Mouse (Mus musculus): ENCODE data around the gene Zbtb34.

Gene Zbtb34

DNA sequence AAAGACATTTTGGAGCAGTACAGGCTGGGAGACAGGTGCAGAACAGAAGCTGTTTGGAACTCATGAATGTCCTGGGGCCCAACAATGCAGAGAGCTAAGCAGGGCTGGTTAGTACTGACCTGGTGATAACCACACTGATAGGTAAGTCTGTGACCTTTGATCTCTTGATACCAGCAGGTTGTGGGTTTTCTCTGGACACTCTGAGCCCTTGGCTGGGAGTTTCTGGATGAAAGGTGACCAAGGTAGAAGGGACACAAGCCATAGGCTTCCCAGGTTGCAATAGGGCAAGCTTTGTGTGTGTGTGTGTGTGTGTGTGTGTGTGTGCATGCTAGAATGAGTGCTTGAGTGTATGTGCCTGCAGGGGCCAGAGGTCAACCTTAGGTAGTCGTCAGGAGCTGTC is 15.7 kb upstream of the Zbtb34 start:
- DNase-seq (ENCODE audit: low read depth, low spot score), result no peak

DNA sequence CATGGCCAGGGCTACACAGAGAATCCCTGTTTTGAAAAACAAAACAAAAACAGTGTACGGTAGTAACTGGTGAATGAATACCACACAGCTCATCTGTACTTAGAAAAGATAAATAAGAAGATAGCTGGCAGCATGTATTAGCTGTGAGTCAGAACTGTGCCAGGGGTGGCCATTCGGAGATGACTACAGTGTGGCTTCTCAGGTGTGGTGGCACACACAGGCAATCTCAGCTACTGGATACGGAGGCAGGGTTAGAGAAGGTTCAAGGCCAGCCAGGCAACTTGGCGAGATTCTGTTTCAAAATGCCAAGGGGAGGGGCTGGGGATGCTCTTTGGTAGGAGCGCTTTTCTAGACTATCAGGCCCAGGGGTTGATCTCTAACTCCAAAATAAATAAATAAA is 14.6 kb upstream of the Zbtb34 start:
- no peak for DNase-seq (ENCODE audit: low read depth, low spot score)

DNA sequence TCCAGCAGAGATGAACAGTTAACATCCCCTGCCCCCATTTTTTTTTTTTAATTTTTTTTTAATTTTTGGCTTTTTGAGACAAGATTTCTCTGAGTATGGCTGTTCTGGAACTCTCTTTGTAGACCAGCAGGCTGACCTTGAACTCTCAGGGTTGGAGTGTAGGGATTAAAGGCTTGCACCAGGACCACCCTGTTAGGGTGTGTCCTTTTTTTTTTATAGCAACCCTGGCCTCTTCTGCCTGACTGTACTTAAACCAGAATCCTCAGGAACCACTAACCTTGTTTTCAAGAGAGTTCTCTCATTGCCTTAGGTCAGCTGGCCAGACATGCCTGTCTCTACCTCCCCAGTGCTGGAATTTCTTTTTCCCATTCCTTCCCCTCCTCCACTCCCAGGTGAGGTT is 13.7 kb upstream of the Zbtb34 start:
- DNase-seq (ENCODE audit: low read depth, low spot score), result no peak

DNA sequence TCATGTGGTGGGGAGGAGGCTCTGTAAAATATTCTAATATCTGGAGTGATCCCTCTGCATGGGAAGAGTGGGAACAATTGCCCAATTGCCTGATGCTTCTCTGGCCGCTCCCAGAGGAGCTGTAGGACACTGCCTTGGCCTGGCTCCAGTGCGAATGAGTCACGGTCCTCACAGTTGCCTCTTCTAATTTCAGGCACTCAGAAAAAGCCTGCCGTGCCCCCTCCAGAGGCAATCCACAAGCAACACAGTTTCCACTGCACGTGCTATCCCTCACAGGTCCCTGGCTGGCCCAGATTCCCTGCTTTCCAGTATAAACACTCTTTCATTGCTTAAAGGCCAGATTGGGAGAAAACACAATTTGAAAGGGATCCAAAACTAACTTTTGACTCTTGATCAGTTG is 13.2 kb upstream of the Zbtb34 start:
- no peak for DNase-seq (ENCODE audit: low read depth, low spot score)

DNA sequence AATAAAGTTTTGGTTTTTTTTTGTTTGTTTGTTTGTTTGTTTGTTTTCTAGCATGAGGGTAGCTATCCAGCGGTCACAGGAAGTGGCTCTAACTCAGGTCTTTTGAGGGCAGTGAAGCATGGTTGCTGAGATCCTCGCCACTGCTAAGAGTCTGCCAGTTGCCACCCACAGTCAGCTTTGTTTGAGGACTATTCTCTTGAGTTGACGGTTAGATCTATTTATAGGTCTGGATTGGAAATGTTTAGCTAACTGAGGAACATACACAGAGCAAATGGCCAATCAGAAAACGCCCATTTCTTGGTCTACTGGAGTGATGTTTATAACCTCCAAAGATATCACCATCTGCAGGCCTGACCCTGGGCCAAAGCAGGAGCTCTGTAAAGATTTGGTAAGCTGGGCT is 11.6 kb upstream of the Zbtb34 start:
- DNase-seq (ENCODE audit: low read depth, low spot score), result no peak

DNA sequence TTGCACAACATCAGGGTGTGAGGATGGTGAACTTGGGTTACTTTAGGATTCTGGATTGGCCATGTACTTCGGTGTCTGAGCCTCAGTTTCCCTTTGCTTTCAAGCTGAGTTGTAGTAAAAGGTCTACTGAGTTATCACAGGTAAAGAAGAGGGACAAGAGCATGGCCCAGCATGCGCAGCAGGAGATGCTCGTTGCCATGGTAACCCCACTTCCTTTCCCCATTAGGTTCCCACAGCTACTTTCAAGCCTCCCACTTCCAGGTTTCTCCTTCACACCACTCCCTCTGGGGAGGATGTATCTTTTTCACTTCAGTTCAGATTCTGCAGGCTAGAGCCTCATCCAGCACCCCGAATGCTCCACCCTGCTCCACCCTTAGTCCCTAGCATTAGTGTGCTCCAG is 9.8 kb upstream of the Zbtb34 start:
- no peak for DNase-seq (ENCODE audit: low read depth, low spot score)

DNA sequence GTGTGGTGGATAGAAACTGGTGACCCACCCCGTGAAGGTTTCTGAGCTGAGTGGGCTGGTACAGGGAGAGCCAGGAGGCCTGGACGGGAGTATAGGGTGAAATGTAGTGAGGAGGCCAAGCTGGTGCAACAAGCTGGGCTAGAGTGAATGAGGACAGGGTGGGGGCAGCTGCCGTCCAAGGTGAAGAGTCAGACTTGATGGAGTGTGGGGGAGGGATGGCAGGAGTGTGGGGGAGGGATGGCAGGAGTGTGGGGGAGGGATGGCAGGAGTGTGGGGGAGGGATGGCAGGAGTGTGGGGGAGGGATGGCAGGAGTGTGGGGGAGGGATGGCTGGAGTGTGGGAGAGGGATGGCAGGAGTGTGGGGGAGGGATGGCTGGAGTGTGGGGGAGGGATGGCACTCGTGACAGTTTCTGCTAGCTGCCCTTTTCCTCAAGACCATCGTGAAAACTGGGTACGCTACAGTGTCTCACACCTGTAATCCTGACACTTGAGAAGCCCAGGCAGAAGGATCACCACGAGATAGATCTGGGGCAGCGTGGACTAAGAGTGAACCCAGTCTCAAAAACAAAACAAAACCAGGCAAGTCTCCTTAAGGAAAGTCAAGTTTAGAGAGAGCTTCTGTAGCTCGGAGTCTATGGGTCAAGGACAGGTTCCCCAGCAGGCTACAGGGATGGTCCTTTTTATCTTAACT is 9.0 kb upstream of the Zbtb34 start:
- DNase-seq (ENCODE audit: low read depth, low spot score), result no peak

DNA sequence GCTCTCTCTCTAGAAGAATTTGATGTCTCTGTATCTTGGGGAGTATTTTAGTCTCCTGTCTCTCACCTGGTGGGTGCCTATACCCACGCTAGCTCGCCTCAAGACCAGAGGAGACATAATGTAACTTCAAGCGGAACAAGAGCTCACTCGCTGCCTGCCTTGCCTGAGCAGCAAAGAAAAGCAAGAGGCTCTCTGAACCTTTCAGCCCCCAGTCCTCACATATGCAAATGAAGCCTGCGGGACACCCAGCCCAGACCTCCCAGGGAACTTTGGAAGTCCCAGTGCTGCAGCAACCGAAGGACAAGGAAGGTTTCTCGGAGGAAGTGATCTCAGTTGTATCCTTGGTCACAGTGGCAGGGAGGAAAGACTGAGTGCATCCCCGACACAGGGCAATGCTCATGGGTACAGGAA is 8.4 kb upstream of the Zbtb34 start:
- no peak for DNase-seq (ENCODE audit: low read depth, low spot score)

DNA sequence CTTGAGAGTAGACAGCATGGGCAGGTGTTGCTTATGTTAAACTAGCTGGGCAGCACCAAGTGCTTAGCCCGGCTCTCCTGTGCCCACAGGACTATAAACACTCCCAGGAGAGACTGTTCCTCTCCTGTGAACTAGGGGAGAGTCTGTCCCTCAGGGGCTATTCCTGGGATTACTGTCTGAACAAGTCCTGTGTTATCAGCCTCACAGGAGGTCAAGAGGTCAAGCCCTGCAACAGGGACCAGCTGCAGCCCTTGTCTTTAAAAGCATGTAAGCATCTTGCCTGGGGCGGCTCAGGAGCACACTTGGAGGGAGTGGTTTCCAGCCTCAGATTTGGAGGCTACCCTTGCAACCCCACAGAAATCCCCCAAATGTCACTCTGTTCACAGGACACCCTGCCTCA is 7.3 kb upstream of the Zbtb34 start:
- no peak for DNase-seq (ENCODE audit: low read depth, low spot score)

DNA sequence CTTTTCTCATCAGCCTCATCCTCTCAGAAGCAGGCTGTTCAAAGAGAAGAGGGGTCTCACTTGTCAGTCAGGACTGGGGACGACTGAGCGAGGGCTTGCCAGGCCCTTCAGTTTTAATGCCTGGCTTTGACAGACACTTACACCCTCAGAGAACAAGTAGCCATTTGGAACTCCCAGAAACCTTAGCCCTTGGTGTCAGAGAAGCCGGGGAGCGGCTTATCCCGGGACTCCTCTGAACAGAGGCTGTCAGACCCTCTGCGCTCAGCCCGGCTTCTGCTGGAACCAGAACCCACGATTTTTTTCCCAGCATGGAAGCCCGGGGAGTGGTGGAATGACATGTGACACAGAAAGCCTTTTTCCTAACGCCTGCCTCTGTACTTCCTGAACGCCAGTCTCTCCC is 6.1 kb upstream of the Zbtb34 start:
- DNase-seq (ENCODE audit: low read depth, low spot score), result no peak

DNA sequence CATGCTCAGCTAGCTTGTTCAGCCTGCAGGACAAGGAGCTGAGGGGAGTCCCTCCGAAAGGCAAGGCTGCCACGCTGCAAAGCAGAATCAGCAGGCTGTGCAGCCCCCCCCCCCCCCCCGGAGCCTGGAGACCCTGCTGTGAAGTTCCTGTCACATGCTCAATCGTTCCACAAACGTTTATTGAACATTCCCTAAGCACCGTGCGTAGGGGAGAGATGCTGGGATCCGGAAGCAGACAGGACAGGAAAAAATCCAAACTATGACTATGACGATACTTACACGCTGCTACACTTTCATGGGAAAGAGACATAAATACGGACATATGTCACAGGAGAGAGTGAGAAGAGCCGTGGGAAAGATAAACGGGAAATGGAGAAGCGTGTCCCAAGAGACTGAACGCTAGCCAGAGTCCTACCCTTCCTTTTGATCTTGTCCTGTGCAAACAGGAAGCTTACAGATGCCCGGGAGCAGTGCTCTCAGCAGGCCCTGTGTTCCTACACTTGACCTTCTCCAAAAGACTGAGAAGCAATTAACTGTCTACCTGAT is 5.0 kb upstream of the Zbtb34 start:
- DNase-seq (ENCODE audit: low read depth, low spot score), result no peak

DNA sequence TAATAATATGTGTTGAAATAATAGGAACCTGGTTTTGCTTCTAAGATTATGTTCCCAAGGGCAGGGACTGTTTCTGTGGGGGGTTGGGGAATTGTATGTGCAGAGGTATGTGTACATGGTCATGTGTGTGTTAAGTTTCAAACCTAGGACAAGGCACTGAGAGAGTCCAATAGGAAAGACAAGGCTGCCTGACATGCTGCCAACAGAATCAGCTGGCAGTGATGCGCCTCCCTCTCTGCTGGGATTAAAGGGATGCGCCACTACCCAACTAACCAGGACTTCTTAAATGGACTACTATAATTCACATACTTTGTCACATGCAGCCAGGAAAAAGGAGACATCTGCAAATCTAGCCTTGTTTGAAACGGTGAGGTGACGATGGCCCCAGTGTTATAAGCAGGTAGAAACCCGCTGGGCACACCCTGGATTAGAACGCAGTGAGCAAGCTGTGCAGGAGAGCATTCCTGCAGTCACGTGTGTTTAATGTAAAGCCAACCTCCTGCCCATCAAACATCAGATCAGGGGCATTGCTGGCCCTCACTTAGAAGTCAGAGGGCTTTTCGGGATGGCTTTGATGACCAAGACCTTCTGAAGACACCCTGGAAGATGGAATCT is 4.0 kb upstream of the Zbtb34 start:
- DNase-seq (ENCODE audit: low read depth, low spot score), result no peak

DNA sequence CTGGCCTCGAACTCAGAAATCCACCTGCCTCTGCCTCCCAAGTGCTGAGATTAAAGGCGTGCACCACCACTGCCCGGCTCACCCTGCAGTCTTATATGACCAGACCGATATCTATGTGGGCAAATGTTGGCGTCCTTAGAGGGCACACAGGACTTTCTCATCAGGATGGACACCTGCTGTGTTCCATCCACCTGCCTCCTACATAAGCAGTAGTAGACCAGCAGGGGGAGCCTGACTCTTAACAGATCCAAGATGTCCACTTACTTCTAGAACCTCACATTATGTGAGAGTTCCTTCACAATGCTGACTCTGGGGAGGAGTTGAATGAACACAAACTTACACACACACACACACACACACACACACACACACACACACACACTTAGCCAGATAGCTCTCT is 1.8 kb upstream of the Zbtb34 start:
- peak; percentile 55 for DNase-seq (ENCODE audit: low read depth, low spot score)

DNA sequence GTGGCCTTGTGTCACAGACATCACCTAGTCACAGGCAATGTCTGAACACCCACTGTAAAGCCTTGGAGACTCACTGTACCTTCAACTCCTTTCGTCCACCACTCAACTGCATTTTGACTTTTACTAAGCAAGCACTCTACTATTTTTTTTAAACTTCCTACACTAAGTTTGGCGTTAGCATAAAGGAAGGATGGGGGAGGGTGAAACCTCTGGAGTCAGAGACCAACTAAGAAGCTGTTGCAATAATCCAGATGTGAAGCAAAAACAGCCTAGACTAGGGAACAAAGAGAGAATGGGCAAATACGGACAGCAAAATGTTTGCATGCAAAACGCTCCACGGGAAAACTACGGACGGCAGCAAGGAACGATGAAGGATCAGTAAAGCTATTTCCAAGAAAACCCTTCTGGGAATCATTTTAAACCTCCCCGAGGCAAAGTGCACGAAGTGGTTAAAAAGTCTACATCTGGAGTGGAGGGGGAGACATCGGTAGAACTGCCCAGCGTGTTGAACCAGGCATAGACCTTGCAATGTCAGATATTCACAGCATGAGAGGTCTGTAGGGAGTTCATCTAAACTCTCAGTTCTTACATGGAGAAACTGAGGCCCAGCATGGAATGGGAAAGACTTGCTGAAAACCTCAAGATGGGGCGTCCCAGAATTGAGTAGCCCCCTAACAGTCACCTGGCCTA is 898 bp downstream of the Zbtb34 start:
- no peak for DNase-seq (ENCODE audit: low read depth, low spot score)

DNA sequence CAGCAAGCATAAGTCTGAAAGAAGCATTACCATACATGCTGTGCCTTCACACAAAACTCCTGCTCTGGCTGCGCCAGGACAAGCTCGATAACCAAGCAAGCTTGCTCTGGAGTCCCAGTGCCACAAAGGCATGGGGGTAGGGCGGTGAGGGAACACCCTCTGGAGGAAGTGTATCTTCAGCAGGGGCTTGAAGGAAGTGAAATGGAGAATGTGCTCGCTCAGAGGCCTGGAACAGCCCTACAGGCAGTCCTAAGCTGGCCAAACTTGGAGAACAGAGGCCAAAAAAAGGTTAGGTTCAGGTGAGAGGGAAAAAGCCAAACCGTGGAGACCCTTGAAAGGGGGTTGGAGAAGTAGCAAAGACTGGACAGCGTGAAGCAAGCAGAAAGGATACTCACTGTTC is 1.8 kb downstream of the Zbtb34 start:
- DNase-seq (ENCODE audit: low read depth, low spot score), result no peak

DNA sequence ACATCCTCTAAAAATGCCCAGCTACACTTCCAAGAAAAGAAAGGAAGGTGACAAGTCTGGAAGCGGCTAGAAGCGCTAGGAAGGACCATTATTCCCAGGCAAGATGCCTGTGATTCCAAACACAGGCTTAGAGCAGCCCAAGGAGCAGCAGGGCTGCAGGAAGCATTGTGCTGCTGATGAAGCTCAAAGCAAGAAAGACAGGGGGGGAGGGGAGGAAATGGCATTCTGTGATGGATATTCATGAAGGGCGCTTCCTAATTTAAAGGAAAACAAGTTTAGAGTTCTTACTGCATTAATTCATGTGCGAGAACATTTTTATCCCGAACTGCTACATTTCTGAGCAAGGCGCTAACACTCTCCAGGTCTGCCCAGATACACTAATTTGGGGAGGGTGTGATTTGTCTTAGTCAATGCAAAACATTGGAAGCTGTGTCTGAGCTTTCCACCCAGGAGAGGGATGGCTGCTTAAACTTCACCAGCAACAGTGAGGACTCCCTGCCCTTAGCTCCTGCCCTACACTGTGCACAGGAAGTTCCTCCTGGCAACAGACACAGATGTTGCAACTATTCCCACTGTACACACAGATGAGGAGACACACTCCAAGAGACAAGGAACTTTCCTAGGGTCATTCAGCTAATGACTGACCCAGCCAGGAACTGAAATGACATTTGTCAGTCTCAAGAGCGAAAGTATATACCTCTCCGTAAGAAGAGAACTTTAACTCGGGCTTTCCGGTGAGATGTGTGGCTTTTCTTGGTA is 4.3 kb downstream of the Zbtb34 start:
- DNase-seq (ENCODE audit: low read depth, low spot score), result no peak

DNA sequence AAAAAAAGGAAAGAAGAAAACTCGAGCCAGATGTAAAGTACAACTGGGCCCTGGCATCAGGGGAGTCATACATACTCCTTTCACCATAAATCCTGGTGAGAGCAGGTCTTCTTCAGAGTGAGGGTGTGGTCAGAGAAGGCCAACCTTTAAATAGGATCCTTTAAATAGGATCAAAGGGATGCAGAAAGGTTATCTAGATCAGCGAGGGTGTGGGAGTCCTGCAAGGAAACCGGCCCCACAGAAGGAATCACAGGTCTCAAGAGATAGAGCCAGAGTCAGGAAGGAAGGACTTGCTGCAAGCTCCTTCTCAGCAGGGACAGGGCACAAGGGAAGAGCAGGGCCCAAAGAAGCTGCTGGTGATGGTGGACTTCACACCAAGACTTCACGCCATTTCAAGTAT is 13.7 kb downstream of the Zbtb34 start:
- DNase-seq (ENCODE audit: low read depth, low spot score), result no peak

DNA sequence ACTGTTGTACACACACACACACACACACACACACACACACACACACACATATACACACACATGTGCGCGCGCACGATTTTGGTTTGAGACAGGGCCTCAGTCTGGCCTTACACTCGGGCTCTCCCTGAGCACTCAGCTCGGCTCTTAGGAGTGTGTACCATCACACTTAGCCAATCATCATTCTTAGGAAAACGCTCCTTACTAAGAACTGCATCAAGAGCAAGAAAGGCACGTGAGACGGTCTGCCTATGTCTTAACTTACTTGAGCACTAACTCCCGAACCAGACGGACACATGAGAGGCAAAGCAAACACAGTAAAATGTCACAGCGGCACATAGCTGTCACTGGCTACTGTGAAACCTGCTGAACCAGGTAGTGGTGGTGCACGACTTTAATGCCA is 17.1 kb downstream of the Zbtb34 start:
- no peak for DNase-seq (ENCODE audit: low read depth, low spot score)

DNA sequence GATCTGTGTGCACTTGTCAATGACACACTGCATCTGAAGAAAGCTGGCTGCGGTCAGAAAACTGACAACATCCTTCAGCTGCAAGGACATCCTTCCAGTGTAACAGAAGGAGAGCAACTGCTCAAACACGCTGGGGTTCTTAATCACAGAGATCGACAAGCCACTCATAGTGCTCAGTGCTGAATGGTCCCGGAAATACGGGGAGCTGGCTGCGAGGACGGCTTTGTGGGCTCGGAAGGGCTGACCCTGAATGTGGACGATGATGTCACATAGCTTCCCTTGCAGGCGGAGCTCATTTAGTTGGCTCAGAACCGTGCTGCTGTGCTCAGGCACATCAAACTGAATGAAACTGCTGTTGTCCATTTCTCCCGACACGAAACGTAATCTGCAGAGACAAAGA is 19.0 kb downstream of the Zbtb34 start:
- no peak for DNase-seq (ENCODE audit: low read depth, low spot score)

DNA sequence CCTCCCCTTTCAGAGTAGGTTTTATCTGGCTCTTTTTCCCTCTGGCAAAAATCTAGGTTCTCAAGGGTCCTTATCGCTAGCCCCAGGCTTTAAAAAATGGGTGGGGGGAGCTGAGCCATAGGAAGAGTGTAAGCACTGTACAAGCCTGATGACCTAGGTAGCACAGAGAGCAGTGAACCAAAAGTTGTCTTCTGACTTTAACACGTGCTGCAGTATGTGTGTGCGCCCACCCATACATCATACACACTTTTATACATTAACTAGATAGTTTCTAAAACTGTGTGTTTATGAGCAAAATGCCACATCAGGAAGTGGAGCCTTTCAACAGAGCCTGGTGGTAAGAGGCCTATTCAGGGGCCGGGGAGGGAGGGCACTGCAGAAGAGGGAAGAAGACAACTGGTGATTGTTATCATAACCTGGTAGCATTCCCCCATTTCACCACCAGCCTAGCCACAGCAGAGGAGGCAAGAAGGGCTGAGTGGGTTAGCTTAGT is 27.6 kb downstream of the Zbtb34 start:
- no peak for DNase-seq (ENCODE audit: low read depth, low spot score)

DNA sequence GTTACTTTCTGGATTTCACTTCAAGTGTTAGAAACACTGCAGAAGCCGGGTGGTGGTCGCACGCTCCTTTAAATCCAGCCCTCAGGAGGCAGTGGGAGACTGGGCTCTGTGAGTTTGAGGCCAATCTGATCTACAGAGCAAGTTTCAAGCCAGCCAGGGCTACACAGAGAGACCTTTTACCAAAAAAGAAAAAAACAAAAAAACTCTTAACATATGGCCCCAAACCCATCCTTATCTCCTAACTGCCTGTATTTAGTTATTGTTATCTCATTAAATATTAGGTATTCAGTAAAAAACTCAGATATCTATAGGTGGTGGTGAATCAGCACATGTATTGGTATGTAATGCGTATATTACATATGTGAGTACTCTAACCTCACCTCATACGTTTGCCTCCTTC is 28.5 kb downstream of the Zbtb34 start:
- DNase-seq (ENCODE audit: low read depth, low spot score), result no peak

DNA sequence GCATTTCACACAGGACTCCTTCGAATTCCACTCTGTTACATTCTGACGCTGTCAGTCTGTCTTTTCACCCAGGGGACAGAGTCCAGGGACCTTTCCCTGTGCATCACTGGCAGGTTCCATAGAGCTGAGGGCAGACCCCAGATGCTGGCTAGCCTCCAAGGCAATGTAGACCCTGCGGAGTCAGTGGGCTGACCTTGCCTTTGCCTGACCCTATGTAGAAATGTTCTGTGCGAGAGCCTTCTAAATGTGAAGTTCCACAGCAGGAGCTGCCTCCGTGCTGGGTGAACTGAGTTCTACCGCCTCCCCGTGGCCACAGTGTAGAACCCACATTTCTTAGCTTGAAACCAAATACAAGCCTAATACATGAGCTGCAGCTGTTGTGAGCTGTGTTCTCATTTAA is 28.9 kb downstream of the Zbtb34 start:
- DNase-seq (ENCODE audit: low read depth, low spot score), result peak; percentile 51
